Mouse (Mus musculus): Measurements from ENCODE around the gene Gde1.
A peak's percentile ranks its signal among the peaks of the same experiment; 100 is the strongest.

Gene Gde1

DNA sequence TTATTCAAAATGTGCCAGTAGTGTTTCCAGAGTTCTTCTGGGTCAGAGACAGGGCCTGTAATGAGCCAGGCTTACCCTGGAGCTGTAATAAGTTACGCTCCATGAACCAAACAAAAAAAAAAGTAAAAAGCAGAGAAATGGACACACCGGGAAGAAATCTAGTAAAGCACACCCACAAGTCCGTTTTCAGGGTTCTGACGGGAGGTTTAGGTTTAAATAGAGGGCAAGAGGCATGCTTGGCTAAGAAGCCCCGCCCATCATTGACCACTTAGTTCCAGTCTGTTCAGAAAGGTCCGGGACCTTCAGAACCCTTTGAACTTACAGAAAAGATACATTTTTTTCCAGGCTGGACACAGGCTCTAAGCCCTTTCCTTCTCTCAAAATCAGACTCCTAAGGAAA lies 473 bp upstream of the Gde1 start:
- no peak for DNase-seq

- DNase-seq: no peak
These were observed 1.4 kb downstream of the Gde1 start for GRCm38 (mm10) chr7:118704001-118704850.

GRCm38 (mm10) chr7:118703144-118703561 lies 2.4 kb downstream of the Gde1 start:
- DNase-seq: peak; percentile 44 to 66

DNA sequence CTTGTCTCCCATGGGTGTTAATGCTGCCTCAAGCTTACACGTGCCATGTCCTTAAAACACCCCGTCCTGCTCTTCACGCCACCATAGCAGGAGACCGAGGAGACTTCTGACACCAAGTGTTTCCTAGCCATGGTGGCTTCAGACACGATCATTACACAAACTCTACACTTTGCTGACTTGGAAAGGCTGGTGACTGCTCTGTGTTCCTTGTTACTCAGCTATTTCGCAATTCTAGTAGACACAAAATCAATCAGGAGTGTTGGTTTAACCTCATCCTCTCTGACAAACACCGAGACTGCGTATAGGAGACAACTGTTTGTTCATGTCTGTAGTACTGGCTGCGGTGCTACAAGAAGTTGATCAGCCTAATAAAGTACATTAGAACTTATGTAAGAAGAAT lies 6.7 kb downstream of the Gde1 start:
- DNase-seq: no peak

DNA sequence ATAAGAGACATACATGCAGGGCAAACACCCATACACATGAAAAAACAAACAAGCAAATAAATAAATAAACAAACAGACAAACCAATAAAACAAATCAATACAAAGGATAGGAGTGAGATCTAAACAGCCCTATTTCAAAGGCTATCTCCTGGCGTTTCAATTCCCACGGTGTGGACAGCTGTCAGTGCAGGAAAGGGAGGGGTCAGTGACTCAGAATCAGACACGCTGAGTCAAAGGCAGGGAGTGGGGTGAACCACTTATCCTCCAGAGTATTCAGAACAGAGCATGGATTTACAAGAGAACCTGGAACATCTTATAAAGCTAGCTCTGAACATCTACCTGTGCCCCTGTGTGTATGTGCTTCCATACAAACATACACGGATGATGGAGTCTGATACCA lies 8.4 kb downstream of the Gde1 start:
- DNase-seq: no peak

GRCm38 (mm10) chr7:118696146-118696545 lies 9.4 kb downstream of the Gde1 start:
- DNase-seq: peak; percentile 39 to 69

GRCm38 (mm10) chr7:118691287-118691686 lies 14.3 kb downstream of the Gde1 start:
- no peak for DNase-seq

DNA sequence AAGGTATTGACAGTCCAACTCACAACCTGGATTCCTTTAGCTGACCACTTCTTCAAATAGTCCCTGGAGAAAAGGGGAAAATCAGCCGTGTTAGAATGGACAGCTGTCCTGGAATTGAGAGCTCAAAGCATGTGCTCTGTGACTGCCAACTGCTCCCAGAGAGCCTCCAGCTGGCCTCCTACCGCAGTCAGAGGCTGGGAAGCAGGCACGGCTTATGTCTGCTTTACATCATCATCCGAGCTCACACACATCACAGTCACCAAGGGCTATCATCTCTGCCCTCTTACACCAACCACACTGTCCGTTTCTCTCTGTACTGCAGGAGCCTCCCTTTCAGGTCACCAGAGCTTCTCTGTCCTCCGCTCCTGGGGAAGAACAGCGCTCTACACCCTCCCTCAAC lies 16.5 kb downstream of the Gde1 start:
- DNase-seq: peak in 1 of 2 experiments; percentile 30

- peak; percentile 59 to 77 for DNase-seq
These were observed 17.4 kb downstream of the Gde1 start for GRCm38 (mm10) chr7:118688199-118688598.

DNA sequence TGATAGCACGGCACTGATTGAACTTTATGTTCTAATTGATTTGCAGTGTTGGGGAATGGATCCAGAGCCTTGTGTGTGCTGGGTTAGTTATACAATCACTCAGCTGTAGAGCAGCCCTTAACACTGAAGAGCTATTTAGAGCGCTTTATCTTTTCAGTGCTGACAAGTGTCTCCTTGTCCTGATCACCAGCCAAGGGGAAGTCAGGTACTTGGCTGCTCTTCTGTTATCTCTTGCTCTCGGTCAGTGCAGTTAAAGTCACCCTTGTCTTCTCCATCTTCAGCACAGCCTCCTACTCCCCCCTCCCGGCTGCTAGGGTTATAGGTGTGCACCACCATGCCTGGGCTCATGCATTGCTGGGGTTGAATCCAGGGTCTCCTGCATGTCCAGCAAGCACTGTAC lies 28.8 kb downstream of the Gde1 start:
- no peak for DNase-seq

- DNase-seq: no peak
These were observed 35.4 kb downstream of the Gde1 start for GRCm38 (mm10) chr7:118670142-118670541.

- no peak for DNase-seq
These were observed 37.8 kb downstream of the Gde1 start for GRCm38 (mm10) chr7:118667773-118668172.

DNA sequence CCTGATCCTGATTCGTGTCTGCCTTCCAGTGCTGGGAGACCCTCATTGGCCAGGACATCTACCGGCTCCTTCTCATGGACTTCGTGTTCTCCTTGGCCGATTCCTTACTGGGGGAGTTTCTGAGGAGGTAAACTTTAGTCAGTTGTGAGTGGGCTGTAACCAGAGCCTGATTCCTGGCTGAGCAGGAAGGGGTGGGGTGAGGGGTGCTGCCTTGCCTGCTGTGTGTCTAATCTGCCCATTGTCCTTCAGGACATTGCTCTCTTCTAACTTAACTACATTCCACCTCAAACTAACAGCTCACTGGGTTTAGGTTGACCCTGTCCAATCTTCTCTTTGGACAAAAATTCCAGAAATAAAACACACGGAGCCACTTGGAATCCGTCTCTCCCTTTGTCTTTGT lies 48.8 kb downstream of the Gde1 start:
- DNase-seq: no peak

DNA sequence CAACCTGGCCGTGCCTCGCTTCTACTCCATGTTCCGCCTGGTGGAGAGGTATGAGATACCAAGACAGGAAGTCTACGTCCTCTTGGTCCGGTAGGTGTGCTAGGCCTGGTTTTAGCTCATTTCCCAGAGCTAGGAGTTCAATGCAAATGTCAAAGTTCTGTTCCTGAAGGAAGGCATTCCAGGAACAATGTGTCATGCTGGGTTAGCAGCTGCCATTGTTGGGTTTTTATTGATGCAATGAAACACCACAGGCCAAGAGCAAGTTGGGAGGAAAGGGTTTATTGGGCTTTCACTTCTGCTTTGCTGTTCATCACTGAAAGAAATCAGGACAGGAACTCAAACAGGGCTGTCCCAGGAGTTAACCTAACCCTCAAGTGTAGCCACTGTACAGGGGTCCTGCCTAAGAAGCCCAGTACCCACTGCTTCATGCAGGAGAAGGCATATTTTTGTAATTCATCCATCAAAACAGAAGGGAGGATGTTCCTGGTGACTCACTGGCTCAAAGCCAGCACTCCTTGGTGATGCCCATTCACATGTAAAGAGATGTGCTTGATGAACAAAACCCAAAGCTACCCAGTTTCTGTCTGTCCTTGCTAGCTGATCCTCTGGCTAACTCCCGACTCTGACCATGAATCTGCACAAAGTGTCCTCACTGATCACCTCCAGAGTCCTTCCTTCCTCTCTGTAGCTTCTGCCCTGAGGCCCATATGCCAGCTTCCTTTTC lies 52.8 kb downstream of the Gde1 start:
- no peak for DNase-seq

GRCm38 (mm10) chr7:118650891-118651290 lies 54.7 kb downstream of the Gde1 start:
- no peak for DNase-seq

DNA sequence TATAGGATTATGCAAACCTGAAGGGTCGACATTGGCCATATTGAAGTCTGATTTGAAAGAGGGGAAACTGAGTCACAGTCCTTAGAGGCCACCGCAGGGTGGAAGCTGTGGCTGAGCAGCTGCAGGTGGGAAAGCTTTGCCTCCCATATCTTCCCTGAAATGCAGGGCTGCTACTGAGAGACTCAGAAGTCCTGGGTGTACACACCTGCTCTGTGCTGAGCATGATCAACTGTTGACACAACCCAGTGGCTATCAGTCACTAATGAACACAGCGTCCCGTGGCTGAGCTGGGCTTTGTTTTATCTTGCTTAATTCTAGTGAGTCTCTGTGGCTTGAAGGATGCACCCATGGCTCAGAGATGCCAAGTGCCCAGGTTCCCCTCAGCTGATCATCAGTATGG lies 55.5 kb downstream of the Gde1 start:
- DNase-seq: no peak

- no peak for DNase-seq
These were observed 56.2 kb downstream of the Gde1 start for GRCm38 (mm10) chr7:118649328-118649727.

- no peak for DNase-seq
These were observed 59.3 kb downstream of the Gde1 start for GRCm38 (mm10) chr7:118646237-118646636.

All from lung, postnatal 4 days (tissue).